Mouse (Mus musculus) neural tube, embryonic 13.5 days (tissue): ENCODE data around the gene Adm. TPM values are rescaled to one million over a fixed set of nuclear protein-coding genes. Genes with fewer than 3 reads are reported as not detected.

ENCODE experiments used
- polyA plus RNA-seq: library from polyadenylated mRNA; unstranded; fragments of >200 nt; fragmentation: Nextera tagmentation; extraction: Ambion mirVana; gene quantifications from 2 replicates; pipeline ENCODE4 v1.2.1, GENCODE M21; 2015

Adm gene
- polyA plus RNA-seq, 1 experiment from 2014 or later = 2.7 TPM

Other genes starting within 250 kb of the Adm start
- 47.4 and 48.5 TPM in 2 replicates for gene Sbf2, start 12.7 kb upstream of the Adm start, polyA plus RNA-seq
- gene Ampd3, start 140.5 kb downstream of the Adm start, polyA plus RNA-seq = 5.2 and 5.4 TPM in 2 replicates
- gene Rnf141, start 216.8 kb downstream of the Adm start, polyA plus RNA-seq = 30.0 and 32.2 TPM in 2 replicates
- 8.1 and 8.2 TPM in 2 replicates for gene Lyve1, start 235.6 kb downstream of the Adm start, polyA plus RNA-seq